Mouse (Mus musculus): ENCODE results near the gene Trim47. TPM values are rescaled to one million over a fixed set of nuclear protein-coding genes. Genes with fewer than 3 reads are reported as not detected.

Gene Trim47
- total RNA-seq, 4 experiments from 2014 or later, result 5.6 to 8.1 (median 7.0) TPM

DNA sequence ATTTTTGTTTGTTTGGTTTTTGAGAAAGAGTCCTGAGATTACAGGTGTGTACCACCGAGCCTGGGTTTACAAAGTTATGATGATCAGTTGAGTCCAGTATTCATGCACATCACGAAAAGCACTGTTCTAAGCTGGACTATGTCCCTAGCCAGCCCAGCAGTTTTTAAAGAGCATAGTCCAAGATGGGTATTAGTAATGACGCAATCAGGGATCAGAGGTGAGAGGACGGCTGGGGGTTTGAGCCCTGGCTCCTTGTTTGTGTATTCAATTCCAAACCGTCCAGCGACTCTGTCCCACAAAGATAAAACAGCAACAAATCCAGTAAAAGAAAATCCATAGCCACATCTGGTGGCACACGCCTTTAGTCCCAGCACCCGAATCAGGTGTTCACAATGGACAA is 38.8 kb downstream of the Trim47 start:
- no peak for DNase-seq (ENCODE audit: low spot score in 2 of 2)

DNA sequence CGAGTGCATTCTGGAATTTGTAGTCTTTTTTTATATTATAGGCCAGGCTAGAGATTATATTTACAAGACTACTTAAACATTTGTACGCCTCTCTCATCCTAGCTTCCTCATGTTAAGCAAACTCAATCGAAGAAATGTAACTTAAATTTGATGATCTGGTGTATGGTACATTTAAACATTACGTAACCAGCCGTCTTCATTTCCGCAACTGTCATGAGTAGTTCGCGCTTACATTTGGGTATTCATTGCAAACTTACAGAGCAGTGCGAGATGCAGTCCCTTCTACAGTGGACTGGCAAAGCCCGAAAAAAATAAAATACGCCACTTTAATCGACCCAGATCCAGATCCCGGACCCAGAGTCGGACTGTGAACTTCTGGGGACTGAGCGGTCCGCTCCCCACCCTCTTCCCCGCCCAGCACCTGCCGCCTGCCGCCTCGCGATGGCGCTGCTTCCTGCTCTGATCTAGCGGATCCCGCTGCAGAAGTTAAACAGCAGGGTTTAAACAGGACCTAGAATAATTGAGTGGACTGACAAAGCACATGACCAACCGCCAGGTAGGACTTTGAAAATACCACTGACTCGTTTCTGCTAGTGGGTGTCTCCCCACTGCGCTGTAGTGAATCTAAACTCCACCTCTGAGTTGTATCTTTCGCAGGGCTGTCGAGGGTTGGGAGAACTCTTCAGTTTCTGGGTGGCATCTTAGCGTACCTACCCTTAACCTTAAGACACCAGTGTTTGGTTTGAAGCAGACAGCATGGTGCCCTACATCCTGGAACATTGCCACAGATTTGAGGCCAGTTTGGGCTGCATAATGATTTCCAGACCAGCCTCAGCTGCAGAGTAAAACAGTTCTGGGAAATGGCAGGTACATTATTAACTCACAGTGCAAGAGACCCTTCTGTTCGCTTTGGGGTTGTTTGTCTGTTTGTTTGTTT is 39.5 kb downstream of the Trim47 start:
- DNase-seq (ENCODE audit: low spot score in 2 of 2), result peak; percentile 62 to 73

DNA sequence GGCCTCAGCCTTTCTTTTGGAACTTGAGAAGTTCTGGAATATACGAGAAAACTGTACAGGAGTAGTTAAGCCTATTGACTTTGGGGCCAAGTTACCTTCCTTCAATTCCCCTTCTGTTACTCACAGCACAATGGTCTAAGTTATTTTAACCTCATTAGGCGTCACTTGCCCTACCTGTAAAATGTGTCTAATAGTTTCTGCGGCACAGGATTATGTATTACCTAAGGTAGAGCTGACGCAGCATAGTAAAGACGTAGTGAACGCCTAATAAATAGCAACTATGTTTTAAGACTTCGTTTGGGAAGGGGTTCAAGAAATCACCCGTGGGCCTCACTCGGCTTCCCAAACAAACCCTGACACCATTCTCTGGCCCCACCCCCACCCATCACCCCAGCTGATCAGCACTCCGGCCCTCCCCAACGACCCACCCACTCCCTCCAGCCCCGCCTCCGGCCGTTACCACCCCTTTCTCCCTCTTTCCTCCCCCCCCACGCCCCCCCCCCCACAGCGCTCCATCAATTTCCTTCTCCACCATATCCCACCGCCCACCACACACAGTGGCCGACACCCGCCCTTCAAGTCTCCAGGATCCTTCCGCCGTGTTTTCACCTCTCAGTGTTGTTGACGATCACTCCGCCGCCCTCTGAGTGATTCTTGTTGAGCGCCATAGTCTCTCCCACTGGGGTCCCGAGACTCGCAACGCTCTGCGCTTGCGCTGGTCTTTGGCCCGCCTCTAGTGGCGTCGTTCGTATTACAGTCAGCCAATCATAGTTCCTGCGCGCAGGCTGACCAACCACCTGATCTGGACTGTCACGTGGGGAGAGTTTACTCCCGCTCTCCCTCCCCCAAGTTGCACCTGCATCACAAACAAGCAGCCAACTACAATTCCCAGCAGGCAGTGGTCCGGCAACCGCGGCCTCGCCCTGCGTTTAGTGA is 40.5 kb downstream of the Trim47 start, which contains the start of gene Wbp2:
Gene Wbp2, minus strand, starts transcription at position 738 of the 936 bp plus-strand sequence.
- DNase-seq (ENCODE audit: low spot score in 2 of 2), result peak; percentile 88 to 99

DNA sequence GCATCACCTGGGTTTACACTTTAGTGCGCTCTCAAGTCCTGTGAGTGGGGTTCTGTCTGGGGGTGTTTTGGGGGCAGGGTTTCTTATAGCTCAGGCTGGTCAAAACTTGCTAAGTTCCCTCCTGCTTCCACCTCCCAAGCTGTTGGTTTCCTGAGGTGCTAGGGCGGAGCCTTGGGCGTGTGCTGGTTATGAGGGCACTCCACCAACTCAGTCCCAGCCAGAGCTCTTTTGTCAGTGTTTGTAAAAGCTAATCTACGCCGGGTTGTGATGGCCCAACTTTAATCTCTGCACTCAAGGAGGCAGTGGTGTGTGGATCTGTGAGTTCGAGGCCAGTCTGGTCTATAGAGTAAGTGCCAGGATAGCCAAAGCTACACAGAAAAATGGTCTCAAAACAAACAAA is 42.8 kb downstream of the Trim47 start:
- no peak for DNase-seq (ENCODE audit: low spot score in 2 of 2)

DNA sequence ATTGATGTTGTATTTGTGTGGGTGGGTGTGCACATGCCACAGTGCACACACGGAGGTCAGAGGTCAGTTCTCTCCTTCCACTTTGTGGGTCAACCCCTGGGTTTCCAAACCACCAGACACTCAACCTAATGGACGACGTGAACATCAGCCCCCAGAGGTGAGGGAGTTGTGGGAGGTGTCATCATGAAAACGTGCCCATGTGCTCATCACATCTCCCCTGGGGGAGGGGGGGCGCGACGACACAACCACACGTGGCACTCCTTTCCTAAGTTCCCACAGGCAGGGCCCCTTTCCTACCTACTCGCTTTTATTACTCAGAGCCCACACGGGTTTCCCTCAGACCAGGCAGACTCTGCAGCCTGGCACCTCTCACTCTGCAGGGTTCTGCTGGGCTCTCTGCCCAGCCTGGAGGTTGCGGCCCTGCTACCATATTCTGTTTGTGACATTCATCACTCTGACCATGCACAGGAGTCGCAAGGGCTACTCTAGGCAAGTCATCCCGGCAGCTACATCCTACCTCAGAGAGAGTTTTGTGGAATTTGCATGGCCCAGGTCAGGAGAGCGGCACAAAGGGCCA is 43.8 kb downstream of the Trim47 start:
- DNase-seq (ENCODE audit: low spot score in 2 of 2), result no peak

DNA sequence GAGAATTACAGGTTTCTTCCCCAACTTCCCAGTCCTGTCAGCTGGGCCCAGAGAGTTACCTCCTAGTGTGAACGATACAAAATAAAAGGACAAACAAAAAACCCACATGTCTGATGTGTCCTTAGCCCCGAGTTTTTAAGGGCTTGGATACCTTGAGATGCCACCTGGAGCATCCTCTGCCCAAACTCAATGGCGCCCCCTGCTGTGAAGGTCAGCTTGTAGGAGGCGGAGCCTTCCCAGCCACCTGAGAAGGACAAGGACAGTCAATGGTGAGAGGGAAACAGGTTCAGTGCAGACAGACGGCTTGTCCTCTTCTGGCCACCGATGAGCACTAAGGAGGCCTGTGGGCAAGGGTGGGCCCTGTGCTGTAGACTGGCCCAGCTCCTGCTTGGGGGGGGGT is 45.9 kb downstream of the Trim47 start:
- DNase-seq (ENCODE audit: low spot score in 2 of 2), result no peak

DNA sequence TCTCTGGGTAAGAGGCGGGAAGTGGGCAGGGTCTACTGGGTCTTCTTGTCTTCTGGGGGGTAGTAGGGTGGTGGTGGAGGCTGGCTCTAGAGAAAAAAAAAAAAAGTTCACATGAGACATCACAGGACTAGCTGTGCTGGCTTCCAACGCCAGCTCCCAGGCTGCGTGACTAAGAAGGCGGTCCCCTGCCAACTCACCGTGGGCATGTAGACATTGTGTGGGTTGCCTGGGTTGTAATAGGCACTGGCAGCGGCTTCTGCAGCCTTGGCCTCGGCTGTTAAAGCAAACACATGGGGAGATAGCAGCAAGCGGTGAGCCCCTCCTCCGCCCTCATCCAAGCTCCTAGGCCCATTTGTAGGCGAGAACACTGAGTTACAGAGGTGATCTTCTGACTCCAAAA is 47.5 kb downstream of the Trim47 start:
- DNase-seq (ENCODE audit: low spot score in 2 of 2), result peak; percentile 55 to 90

DNA sequence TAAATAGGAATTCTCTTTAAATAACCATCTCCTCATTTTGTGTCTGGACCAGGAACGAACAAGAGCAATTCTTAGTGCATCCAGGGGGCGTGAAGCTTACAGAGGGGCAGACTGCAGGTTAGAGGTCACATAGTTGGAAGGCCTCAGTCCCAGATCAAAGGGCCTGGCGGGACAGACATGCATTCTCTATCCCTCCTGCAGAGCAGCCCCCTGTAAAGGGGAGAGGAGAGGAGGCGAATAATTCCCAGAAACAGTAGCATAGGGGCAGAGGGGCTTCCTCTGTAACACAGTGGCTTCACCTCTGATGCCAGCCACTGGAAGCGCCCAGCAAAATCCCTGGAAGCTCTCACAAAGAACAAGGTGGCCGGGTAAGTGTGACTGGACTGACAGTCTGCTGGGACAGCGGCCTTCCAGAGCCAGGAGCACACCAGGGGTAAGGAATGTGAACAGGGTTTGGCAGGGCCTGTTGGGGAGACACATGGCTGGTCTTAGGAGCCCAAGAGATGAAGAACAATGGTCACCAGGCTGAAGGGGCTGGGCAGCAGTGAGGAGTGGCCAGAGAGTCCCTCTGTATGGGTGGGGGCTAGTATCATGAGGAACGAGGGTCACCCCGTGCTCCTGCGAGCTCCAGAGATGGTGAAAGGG is 48.2 kb downstream of the Trim47 start:
- no peak for DNase-seq (ENCODE audit: low spot score in 2 of 2)

DNA sequence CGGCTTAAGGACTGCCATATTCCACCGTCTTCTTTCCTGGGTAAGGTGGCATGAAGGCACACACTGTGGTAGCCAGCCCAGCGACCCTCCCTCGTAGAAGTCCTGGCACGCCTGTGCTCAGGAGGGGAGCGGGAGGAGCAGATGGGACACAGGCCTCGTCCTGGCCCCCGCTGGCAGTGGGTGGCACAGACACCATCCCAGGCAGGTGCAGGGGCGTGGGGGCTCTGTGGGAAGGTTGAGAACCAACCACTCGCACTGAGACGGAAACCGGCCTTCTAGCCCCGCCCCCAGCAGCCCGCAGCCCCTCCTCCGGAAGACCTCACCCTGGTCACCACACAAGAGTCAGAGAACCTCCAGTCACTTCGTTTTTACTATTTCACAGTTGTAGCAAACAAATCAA is 48.8 kb downstream of the Trim47 start:
- DNase-seq (ENCODE audit: low spot score in 2 of 2), result no peak

DNA sequence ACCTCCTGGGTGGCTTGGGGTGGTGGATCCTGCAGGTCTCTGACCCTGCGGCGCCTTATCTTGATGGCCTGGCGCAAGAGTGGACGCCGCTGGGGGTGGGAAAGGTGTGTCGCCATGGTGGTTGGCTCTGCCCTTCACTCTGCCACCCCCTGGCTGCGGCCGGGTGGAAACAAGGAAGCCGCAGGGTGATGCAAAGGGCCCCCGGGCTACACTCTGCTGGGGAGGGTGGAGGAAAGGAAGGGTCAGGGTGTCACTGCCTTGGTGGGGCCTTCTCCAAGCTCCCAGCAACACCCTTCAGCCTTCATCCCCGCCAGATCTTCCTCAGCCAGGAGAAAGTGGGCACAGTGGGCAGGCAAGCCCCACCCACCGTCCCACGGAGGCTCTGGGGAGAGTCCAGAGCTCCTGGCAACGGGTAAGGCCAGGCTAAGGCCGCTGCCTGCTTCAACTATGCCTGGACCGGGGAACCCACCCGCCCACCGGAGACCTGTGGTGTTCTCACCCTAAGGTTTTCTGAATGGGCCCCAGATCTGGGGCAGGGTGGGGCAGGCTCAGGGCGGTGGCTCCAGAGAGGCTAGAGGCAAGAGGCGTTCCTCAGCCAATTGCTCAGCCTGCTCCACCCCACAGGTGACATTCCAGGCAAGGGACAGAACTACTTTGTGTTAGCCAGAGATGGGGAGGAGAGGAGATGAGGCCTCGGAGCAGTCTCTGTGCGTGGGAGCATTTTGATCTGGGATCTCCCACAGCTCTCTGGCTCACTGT is 49.4 kb downstream of the Trim47 start, which contains the start of gene Unc13d:
Gene Unc13d, minus strand, starts transcription at position 516 of the 759 bp plus-strand sequence.
- no peak for DNase-seq (ENCODE audit: low spot score in 2 of 2)

DNA sequence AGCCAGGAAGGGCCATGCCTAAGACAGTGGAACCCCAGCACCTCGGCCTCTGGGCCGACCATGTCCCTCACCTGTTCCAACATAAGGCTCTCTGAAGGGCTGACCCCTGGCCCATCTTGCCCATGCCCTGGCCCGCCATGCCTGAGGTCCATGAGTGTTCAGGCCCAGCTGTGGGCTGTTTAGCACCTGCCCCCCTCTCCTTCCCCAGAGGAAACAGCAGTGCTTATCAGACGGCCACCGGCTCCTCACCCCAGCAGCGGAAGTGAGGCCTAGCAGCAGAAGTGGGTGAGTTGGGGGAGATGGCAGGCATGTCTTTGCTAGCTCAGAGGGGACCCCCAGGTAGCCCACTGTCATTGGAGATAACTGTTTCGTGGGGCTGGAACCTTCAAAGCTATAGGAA is 50.2 kb downstream of the Trim47 start:
- no peak for DNase-seq (ENCODE audit: low spot score in 2 of 2)

DNA sequence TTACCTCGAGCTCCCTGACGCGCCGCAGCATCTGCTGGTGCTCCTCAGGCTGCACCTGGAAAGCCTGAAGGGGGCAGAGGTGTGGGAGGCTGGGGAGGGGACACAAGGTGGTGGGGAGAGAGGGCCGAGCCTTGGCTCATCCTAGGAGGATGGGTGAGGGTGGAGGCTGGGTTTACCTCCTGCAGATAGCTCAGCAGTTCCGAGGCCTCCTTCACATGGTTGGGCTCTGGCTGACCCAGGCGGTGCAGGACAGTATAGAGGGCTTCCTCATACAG is 50.8 kb downstream of the Trim47 start:
- no peak for DNase-seq (ENCODE audit: low spot score in 2 of 2)

DNA sequence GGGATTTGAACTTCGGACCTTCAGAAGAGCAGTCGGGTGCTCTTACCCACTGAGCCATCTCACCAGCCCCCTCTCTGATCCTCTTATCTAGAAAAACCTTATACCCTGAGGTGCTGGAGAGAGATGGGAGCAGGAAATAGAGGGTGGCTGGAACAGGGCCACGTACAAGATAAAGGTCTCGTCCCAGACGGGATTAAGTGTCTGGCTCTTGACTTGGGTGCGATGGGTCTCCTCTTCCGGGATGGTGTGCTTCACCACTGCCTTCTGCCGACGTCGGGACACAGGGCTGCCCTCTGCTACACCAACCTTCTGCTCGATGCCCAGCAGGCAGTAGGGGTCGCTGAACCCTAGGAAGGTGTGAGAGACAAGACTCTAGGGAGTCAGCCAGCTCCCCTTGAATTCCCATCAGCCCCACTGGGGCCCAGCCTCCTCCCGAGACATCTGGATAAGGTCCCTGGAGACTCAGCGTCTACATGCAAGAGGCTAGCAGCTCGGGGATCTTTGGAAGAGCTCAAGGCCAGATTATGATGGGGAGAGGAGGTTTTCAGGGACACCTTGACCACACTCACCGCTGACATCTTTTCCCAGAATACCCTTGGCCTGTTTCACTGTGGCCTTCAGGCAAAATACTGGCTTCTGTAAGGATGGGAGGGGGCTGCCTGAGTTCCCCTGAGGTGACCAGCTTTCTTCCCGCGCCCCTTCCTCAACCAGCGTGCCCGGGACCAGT is 51.3 kb downstream of the Trim47 start:
- no peak for DNase-seq (ENCODE audit: low spot score in 2 of 2)

DNA sequence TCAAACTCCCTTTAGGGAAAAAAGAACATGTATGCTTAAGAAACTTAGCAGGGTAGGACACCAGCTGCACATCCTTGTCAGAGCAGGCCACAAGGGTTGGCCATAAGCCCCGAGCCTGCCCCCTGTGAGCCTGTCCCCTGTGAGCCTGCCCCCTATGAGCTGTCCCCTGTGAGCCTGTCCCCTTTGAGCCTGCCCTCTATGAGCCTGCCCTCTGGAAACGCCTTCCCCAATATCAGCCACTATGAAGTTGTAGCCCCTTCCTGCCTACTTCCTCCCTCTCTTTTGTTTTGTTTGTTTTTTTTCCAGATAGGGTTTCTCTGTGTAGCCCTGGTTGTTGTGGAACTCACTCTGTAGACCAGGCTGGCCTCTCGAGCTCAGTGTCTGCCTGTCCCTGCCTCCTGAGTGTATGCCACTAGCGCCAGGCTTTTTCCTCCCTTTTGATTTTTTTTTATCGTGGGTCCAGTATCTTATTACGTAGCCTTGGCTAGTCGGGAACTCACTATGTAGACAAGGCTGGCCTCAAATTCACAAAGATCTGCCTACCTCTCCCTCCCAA is 52.5 kb downstream of the Trim47 start:
- DNase-seq (ENCODE audit: low spot score in 2 of 2), result no peak

DNA sequence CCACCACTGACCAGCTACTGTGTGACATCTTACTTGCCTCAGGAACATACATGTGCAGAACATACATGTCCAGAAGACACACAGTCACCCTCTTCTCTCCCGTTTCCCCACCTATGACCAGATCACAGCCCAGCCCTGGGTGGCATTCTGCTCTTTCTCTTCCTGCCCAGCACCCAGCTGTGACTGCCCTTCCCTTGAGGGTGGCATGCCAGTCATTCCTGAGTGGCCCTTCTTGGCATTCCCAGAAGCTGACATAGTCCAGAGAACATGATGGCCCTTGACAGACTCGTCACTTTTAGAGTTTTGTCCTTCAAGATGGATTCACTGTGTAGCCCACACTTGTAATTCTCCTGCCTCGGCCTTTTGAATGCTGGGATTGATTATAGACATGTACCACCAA is 54.4 kb downstream of the Trim47 start:
- DNase-seq (ENCODE audit: low spot score in 2 of 2), result no peak

DNA sequence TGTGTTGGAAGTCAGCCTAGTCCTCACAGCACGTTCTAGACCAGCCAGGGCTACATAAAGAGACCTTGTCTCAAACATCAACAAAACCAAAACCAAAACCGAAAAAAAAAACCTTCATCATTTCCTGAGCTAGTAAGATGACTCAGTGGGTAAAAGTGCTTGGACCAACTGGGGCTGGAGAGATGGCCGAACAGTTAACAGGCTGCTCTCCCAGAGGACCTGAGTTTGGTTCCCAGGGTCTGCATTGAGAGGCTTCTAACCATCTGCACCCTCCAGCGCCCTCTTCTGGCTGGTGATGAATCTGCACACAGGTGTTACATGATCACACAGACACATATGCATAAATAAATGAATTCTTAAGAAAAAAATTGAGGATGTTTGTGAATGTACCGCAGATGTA is 55.5 kb downstream of the Trim47 start:
- DNase-seq (ENCODE audit: low spot score in 2 of 2), result no peak

DNA sequence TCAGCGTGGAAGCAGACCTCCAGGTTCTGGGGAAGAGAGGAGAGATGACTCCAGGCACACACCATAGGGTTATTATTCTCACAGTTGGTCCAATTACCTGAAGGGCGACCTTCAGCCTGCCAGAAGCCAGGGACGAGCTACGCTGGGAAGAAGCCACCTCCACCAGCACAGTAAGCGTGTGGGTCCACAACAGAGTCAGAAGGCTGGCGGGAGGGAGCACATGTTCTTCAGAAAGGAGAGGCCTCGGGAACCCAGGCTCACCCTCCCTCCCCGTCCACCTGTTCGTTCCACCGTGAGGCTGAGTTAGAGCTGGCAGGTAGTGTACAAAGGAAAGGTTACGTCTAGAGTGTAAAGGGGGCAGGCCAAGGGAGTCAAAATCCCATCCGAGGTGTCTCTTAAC is 61.7 kb downstream of the Trim47 start:
- DNase-seq (ENCODE audit: low spot score in 2 of 2), result no peak

DNA sequence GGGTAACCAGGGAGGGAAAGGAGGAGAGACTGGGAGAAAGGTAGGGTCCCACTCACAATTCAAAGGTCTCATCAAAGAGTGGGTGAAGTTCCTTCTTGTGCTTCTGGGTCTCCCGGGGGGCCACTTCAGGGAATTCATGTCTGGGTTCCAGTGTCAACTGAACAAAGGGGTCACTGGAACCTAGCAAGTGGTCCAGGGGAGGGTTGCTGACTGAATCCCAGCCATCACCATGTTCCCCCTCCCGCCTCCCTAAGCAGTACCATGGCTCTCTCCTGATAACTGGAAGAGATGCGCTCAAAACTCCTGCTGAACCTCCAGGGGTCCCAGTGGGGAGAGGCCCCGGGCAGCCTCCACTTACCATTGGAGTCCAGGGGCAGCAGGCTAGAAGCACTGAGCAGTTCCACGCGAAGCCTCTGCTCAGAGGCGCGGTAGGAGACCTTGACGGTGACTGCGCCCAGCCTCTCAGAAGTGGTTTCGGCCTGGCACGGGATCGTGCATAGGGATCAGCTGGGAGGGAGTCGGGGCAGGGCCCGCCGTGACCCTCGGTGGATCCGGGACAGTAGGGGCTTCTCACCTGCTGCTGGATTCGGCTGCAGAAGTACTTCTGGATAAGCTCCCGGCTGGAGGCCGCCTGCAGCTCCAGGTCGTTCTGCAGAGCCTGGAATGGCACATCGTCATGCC is 62.7 kb downstream of the Trim47 start:
- no peak for DNase-seq (ENCODE audit: low spot score in 2 of 2)

DNA sequence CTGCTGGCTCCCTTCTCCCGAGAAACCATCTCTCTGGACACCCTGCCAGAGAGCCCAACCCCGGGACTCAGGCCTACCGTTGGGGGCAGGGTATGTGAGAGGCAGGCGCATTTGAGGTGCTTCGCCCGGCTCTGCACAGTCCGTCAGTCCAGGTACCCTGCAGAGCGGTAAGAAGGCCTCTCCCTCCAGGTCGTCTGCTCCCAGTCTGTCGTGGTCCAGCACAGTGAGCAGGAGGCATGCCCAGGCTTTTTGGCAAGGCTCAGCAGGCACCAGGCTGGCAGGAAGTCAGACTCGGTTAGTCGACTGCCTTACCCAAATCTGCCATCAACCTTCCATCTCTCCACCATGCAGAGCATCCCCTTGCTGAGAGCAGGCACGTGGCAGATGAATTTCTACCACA is 63.4 kb downstream of the Trim47 start:
- no peak for DNase-seq (ENCODE audit: low spot score in 2 of 2)
